Mouse (Mus musculus) lung, postnatal 25 days (tissue): ENCODE data around the gene Gm9857.

Source experiments
- DNase-seq: peaks from one replicate; pipeline ENCODE4 v3.0.0; 2022; ENCODE audit warnings: low spot score

Gene Gm9857

GRCm38 (mm10) chr3:108940001-108940633, at the start of gene Gm9857:
Gene Gm9857 (minus strand): TSS chr3:108940445.
- no peak for DNase-seq

GRCm38 (mm10) chr3:108987009-108987659, 46.9 kb upstream of the Gm9857 start:
- no peak for DNase-seq

DNA sequence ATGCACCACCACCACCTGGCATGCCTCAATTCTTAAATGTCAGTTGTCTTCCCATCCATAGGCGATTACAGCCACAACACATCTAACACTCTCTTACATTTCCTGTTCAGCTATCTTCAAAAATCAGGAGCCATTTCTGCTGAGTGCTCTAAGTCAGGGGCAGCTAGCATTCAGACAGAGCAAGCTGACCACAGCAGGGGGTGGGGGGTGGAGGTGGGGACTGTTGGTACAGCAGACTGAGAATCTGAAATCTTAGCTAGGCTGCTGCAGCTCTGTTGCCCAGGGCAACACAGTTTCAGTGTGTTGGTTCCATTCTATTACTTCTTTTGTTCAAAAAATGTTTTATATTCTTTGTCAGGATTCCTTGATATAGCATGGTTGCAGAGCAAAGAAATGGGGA, 46.3 kb upstream of the Gm9857 start:
- DNase-seq, result no peak

DNA sequence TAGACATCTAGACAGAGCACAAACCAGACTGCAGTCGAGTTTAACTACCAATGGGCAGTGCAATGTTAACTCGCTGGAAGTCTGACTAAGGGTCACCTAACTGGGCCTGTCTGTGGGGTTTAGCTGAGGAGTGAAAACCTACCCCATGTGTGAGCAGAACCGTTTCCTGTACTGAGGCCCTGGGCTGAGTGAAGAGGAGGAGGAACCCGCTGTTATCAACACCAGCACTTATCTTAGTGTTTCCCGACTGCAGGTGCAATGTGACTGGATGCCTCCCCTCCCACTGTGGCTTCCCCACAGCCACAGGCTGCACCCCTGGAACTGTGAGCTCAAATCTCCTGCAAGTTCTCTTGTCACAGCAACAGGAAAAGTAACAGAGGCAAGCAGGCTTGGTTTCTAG, 43.7 kb upstream of the Gm9857 start:
- DNase-seq, result no peak

DNA sequence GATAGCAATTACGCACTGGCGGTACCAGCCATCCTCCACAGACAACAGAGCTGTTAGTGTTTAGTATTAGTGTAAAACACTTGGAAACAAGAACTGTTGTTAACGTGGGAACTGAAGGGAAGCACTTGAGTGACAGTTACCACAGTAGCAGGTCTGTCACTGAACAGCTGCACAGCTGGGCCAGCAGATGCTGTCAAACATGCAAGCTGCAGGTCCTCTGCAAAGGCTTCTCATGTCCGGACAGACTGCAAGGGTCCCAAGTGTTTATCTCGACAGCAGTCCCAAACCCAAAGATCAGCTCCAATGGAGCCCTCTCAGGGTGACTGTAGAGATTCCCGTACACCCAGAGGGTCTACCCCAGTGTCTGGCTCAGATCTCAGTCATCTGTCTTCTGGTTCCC, 41.7 kb upstream of the Gm9857 start:
- no peak for DNase-seq

DNA sequence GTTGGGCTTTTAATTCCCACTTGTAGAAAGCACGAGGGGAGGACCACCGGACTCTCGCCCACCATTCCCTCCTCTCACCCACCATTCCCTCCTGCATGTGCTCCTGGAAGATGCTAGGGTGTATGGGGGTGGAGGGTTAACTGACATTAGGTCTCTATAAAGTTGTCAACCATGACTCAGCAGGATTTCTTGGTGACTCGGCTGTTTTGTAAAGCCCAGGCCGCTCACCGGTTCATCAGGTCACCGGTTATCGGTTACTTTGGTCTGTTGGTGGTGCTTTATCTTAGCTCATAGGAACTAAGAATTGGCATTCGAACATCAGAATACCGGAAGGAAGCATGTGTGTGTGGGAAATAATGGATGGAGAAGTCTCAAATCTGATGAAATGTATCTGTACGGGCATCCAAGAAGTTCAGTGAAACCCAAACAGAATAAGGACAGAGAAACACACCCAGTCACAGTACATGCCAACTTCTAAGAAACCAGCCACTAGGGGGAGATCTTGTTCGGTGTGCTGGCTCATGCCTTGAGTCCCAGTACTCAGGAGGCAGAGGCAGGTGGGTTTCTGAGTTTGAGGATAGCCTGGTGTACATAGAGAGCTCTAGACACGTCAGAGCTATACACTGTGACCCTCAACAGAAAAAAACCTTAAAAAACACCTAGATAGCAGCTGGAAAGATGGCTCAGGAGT, 37.2 kb upstream of the Gm9857 start:
- peak; percentile 21 for DNase-seq

DNA sequence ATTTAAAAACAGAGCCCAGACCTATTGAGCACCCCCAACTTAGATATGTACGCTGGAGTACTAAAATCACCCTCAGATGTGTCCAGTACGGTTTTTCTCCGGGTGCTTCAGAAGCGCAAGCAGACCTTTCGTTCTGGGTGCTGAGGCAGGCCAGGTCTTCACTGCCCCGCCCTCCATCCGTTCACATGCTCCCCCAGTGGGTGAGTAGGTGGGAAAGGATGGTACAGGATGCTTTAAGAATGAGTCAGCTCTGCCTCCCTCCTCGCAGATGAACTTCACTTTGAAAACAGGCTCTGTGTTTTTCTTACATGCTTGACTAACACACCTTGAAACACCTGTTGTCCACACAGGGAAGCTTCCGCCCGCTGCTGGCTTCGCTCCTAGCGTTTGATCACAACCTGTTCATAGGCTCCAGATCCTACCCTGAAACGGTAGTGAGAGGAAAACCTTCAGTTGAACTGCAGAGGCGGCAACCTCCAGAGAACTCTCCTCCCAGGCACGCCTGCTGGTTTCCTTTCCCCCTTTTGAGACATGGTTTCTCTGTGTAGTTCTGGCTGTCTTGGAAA, 34.8 kb upstream of the Gm9857 start:
- no peak for DNase-seq

- DNase-seq, result no peak
Observed at GRCm38 (mm10) chr3:108973980-108974660, 33.9 kb upstream of the Gm9857 start.

- DNase-seq, result no peak
Observed at GRCm38 (mm10) chr3:108966051-108966450, 25.8 kb upstream of the Gm9857 start.

- DNase-seq, result no peak
Observed at GRCm38 (mm10) chr3:108964361-108965044, 24.3 kb upstream of the Gm9857 start.

DNA sequence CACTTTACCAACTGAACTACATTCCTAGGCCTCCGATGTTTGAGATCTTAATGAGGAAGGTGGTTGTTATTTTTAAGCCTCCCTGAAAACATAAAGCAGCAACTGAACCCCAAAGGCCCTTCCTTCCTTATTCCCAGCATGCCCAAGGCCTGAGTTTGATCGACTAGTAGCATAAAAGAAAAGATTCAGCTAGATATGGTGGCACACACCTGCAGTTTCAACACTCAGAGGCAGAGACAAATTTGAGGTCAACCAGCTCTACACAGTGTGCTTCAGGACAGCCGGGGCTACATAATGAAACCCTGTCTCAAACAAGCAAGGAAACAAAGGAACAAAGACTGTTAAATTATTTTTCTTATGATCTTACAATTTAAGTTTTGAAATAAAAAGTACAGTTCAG, 23.5 kb upstream of the Gm9857 start:
- DNase-seq, result no peak

- DNase-seq, result no peak
Observed at GRCm38 (mm10) chr3:108963278-108963677, 23.0 kb upstream of the Gm9857 start.

- no peak for DNase-seq
Observed at GRCm38 (mm10) chr3:108961655-108962054, 21.4 kb upstream of the Gm9857 start.

- DNase-seq, result peak; percentile 32
Observed at GRCm38 (mm10) chr3:108961226-108961625, 21.0 kb upstream of the Gm9857 start.

- peak; percentile 29 for DNase-seq
Observed at GRCm38 (mm10) chr3:108959680-108960295, 19.5 kb upstream of the Gm9857 start.

GRCm38 (mm10) chr3:108957976-108958375, 17.7 kb upstream of the Gm9857 start:
- peak; percentile 8 for DNase-seq

DNA sequence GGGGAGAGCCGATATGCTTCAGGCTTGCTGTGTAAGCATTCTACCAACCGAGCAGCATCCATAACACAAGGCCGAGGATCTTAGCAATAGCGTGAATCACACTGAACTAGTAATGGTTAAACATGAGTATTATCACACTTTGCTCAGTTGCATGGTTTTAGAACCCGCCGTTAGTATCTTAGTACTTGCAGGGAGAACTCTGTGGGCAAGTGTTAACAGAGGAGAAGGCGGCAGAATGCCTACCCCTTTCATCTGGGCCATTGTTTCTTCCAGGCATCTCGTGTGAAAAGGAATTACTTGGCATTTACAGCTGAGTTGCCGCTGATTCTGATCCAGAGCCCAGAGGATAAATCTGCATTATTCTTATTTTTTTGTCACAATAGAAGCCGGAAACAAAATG, 751 bp upstream of the Gm9857 start:
- DNase-seq, result no peak

DNA sequence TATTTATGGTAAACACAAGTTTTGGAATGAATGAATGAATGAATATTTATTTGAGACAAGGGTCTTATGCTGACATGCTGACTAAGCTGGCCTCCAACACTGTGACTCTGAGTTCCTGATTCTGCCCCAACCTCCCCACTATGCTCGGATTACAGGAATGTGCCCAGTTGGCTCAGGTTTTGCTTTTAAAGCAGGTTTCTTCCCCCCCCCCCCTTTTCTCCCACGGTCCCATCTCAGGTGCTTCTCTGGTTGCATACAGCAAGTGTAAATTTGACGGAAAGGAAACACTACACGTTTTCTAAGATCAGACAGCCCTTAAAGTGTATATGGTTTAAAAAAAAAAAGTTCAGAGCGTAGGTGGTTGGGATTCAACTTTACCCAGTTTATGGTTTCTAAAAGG, 672 bp downstream of the Gm9857 start, which contains the start of gene Henmt1:
Henmt1 (plus strand) TSS at position 301 of the 400 bp plus-strand sequence.
- no peak for DNase-seq

DNA sequence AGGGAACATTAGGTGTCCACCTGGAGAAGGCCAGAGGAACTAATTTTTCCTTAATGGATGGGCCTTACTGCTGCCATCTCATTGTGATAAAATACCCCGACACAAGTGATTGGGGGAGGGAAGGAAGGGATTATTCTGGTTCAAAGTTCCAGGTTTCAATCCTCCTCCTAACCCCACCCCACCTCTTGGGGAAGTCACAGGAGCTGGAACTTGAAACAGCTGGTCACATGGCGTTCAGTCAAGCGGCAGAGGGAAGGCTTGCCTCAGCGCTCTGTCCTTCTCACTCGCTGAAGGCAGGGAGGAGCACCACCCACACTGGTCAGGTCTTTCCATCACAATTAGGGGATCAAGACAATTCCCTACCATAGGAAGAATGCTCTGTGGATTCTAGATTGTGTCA, 1.6 kb downstream of the Gm9857 start:
- no peak for DNase-seq

GRCm38 (mm10) chr3:108933557-108933956, 6.7 kb downstream of the Gm9857 start:
- no peak for DNase-seq

GRCm38 (mm10) chr3:108926308-108926707, 13.9 kb downstream of the Gm9857 start:
- DNase-seq, result no peak
